Mouse (Mus musculus): ENCODE results near the gene Ccl4. TPM values are rescaled to one million over a fixed set of nuclear protein-coding genes. Genes with fewer than 3 reads are reported as not detected.

Ccl4 gene
- polyA plus RNA-seq, 1 experiment from 2014 or later = 0.56 TPM

GRCm38 (mm10) chr11:83631065-83631464 lies 31.3 kb upstream of the Ccl4 start:
- ATAC-seq = no peak
- H3K36me3 ChIP-seq (ENCODE audit: control insufficient read depth, insufficient read depth) = no peaks in the 10 kb centered on the region
- WGBS = 70% methylated on average over 2 of the region's 2 CpGs

GRCm38 (mm10) chr11:83632744-83633143 lies 29.6 kb upstream of the Ccl4 start:
- H3K9ac ChIP-seq (ENCODE audit: low read depth, low read length) = no peak overlapping the region
- no peak overlapping the region for H3K4me2 ChIP-seq (replicated peaks; ENCODE audit: low read depth)
- no peaks in the 10 kb centered on the region for H3K36me3 ChIP-seq (ENCODE audit: control insufficient read depth, insufficient read depth)
- TF ChIP-seq CTCF (IDR thresholded peaks at IDR 0.05; ENCODE audit: low read depth) = peak; percentile 70
- no peak for ATAC-seq
- 53% methylated on average over 4 of the region's 4 CpGs for WGBS
- no peaks in the 10 kb centered on the region for H3K4me1 ChIP-seq (replicated peaks; ENCODE audit: control insufficient read depth, insufficient read depth, low read length)
- no peaks in the 10 kb centered on the region for H3K9me3 ChIP-seq (ENCODE audit: control insufficient read depth)
- H3K4me3 ChIP-seq (ENCODE audit: low read depth, low read length) = no peak overlapping the region
- H3K27me3 ChIP-seq (replicated peaks; ENCODE audit: control insufficient read depth, insufficient read depth, low read length) = no peaks in the 10 kb centered on the region
- no peak overlapping the region for H3K27ac ChIP-seq (ENCODE audit: low read depth, low read length)

More at GRCm38 (mm10) chr11:83631065-83631464, 31.3 kb upstream of the Ccl4 start:
- Histone ChIP-seq H3K4me3 (ENCODE audit: low read depth, low read length) (no peak overlapping the region), H3K27ac (ENCODE audit: low read depth, low read length) (no peak overlapping the region), H3K9ac (ENCODE audit: low read depth, low read length) (no peak overlapping the region), H3K9me3 (ENCODE audit: control insufficient read depth) (no peaks in the 10 kb centered on the region), H3K4me1 (replicated peaks; ENCODE audit: control insufficient read depth, insufficient read depth, low read length) (no peaks in the 10 kb centered on the region), H3K4me2 (replicated peaks; ENCODE audit: low read depth) (no peak overlapping the region), H3K27me3 (replicated peaks; ENCODE audit: control insufficient read depth, insufficient read depth, low read length) (no peaks in the 10 kb centered on the region)
- TF ChIP-seq CTCF (IDR thresholded peaks at IDR 0.05; ENCODE audit: low read depth) = no peak

GRCm38 (mm10) chr11:83634425-83634824 lies 28.0 kb upstream of the Ccl4 start:
- Histone ChIP-seq H3K9me3 (ENCODE audit: control insufficient read depth) (no peaks in the 10 kb centered on the region), H3K27me3 (replicated peaks; ENCODE audit: control insufficient read depth, insufficient read depth, low read length) (no peaks in the 10 kb centered on the region), H3K4me1 (replicated peaks; ENCODE audit: control insufficient read depth, insufficient read depth, low read length) (no peaks in the 10 kb centered on the region), H3K9ac (ENCODE audit: low read depth, low read length) (no peak overlapping the region), H3K27ac (ENCODE audit: low read depth, low read length) (no peak overlapping the region), H3K4me3 (ENCODE audit: low read depth, low read length) (no peak overlapping the region), H3K36me3 (ENCODE audit: control insufficient read depth, insufficient read depth) (no peaks in the 10 kb centered on the region), H3K4me2 (replicated peaks; ENCODE audit: low read depth) (no peak overlapping the region)
- 60% methylated on average over 4 of the region's 4 CpGs for whole genome bisulfite sequencing
- no peak for ATAC-seq
- no peak for TF ChIP-seq CTCF (IDR thresholded peaks at IDR 0.05; ENCODE audit: low read depth)

- no peak overlapping the region for H3K9ac ChIP-seq (ENCODE audit: low read depth, low read length)
- no peak overlapping the region for H3K27ac ChIP-seq (ENCODE audit: low read depth, low read length)
- no peak for ATAC-seq
- no peak overlapping the region for H3K4me3 ChIP-seq (ENCODE audit: low read depth, low read length)
- no peaks in the 10 kb centered on the region for H3K9me3 ChIP-seq (ENCODE audit: control insufficient read depth)
- H3K4me2 ChIP-seq (replicated peaks; ENCODE audit: low read depth) = no peak overlapping the region
- 91% methylated on average over 2 of the region's 2 CpGs for WGBS
- H3K4me1 ChIP-seq (replicated peaks; ENCODE audit: control insufficient read depth, insufficient read depth, low read length) = no peaks in the 10 kb centered on the region
- H3K27me3 ChIP-seq (replicated peaks; ENCODE audit: control insufficient read depth, insufficient read depth, low read length) = no peaks in the 10 kb centered on the region
- no peaks in the 10 kb centered on the region for H3K36me3 ChIP-seq (ENCODE audit: control insufficient read depth, insufficient read depth)
- no peak for TF ChIP-seq CTCF (IDR thresholded peaks at IDR 0.05; ENCODE audit: low read depth)
Measured at GRCm38 (mm10) chr11:83634898-83635297, 27.5 kb upstream of the Ccl4 start.

- Histone ChIP-seq H3K4me2 (replicated peaks; ENCODE audit: low read depth) (no peak overlapping the region), H3K4me1 (replicated peaks; ENCODE audit: control insufficient read depth, insufficient read depth, low read length) (no peaks in the 10 kb centered on the region), H3K36me3 (ENCODE audit: control insufficient read depth, insufficient read depth) (no peaks in the 10 kb centered on the region), H3K27ac (ENCODE audit: low read depth, low read length) (no peak overlapping the region), H3K9me3 (ENCODE audit: control insufficient read depth) (no peaks in the 10 kb centered on the region), H3K27me3 (replicated peaks; ENCODE audit: control insufficient read depth, insufficient read depth, low read length) (no peaks in the 10 kb centered on the region), H3K4me3 (ENCODE audit: low read depth, low read length) (no peak overlapping the region), H3K9ac (ENCODE audit: low read depth, low read length) (no peak overlapping the region)
- no peak for ATAC-seq
- 78% methylated on average over 1 of the region's 1 CpGs for WGBS
- TF ChIP-seq CTCF (IDR thresholded peaks at IDR 0.05; ENCODE audit: low read depth) = no peak
Measured at GRCm38 (mm10) chr11:83636742-83637235, 25.6 kb upstream of the Ccl4 start.

- Histone ChIP-seq H3K4me2 (replicated peaks; ENCODE audit: low read depth) (no peak overlapping the region), H3K9me3 (ENCODE audit: control insufficient read depth) (no peaks in the 10 kb centered on the region), H3K27me3 (replicated peaks; ENCODE audit: control insufficient read depth, insufficient read depth, low read length) (no peaks in the 10 kb centered on the region), H3K4me3 (ENCODE audit: low read depth, low read length) (no peak overlapping the region), H3K4me1 (replicated peaks; ENCODE audit: control insufficient read depth, insufficient read depth, low read length) (no peaks in the 10 kb centered on the region), H3K9ac (ENCODE audit: low read depth, low read length) (no peak overlapping the region), H3K27ac (ENCODE audit: low read depth, low read length) (no peak overlapping the region), H3K36me3 (ENCODE audit: control insufficient read depth, insufficient read depth) (no peaks in the 10 kb centered on the region)
- ATAC-seq = no peak
- TF ChIP-seq CTCF (IDR thresholded peaks at IDR 0.05; ENCODE audit: low read depth) = no peak
- 69% methylated on average over 2 of the region's 2 CpGs for WGBS
Measured at GRCm38 (mm10) chr11:83638934-83639333, 23.4 kb upstream of the Ccl4 start.

- Histone ChIP-seq H3K4me1 (replicated peaks; ENCODE audit: control insufficient read depth, insufficient read depth, low read length) (no peaks in the 10 kb centered on the region), H3K36me3 (ENCODE audit: control insufficient read depth, insufficient read depth) (no peaks in the 10 kb centered on the region), H3K4me2 (replicated peaks; ENCODE audit: low read depth) (no peak overlapping the region), H3K4me3 (ENCODE audit: low read depth, low read length) (no peak overlapping the region), H3K27me3 (replicated peaks; ENCODE audit: control insufficient read depth, insufficient read depth, low read length) (no peaks in the 10 kb centered on the region), H3K9me3 (ENCODE audit: control insufficient read depth) (no peaks in the 10 kb centered on the region), H3K27ac (ENCODE audit: low read depth, low read length) (no peak overlapping the region), H3K9ac (ENCODE audit: low read depth, low read length) (no peak overlapping the region)
- TF ChIP-seq CTCF (IDR thresholded peaks at IDR 0.05; ENCODE audit: low read depth) = peak; percentile 60
- no peak for ATAC-seq
- WGBS = 72% methylated on average over 3 of the region's 3 CpGs
Measured at GRCm38 (mm10) chr11:83639533-83639932, 22.9 kb upstream of the Ccl4 start.

Measured in intestine, postnatal 0 days (tissue).